Mouse (Mus musculus) intestine, embryonic 14.5 days (tissue): ENCODE results near the gene Shcbp1. TPM values are rescaled to one million over a fixed set of nuclear protein-coding genes. Genes with fewer than 3 reads are reported as not detected.
A peak's percentile ranks its signal among the peaks of the same experiment; 100 is the strongest.

Experiments
- ATAC-seq: fragments of 200-750 bp; cut with Nextera tagmentation; replicated peaks from 2 replicates; pipeline ENCODE4 v1.8.0; 2017; ENCODE audit warnings: low read depth, moderate number of reproducible peaks, moderate TSS enrichment, moderate library complexity; ENCODE audit not compliant: low FRiP score, low TSS enrichment
- DNase-seq: peaks from one replicate; pipeline ENCODE4 v3.0.0-alpha.2; 2018; ENCODE audit warnings: low spot score
- H3K27ac ChIP-seq: fragments of 300-500 bp; sonication (generic); 2 replicates; pipeline ENCODE4 v1.5.1; 2014; ENCODE audit warnings: low read depth, mild to moderate bottlenecking, control low read depth
- H3K27me3 ChIP-seq: fragments of 300-500 bp; sonication (generic); replicated peaks from 2 replicates; pipeline ENCODE4 v1.6.1; 2014; ENCODE audit warnings: low read length, control low read depth; ENCODE audit not compliant: control insufficient read depth, insufficient read depth
- H3K36me3 ChIP-seq: fragments of 300-500 bp; sonication (generic); 2 replicates; pipeline ENCODE4 v1.6.1; 2014; ENCODE audit warnings: low read length, control low read depth; ENCODE audit not compliant: control insufficient read depth, insufficient read depth
- H3K4me1 ChIP-seq: fragments of 300-500 bp; sonication (generic); replicated peaks from 2 replicates; pipeline ENCODE4 v1.6.1; 2014; ENCODE audit warnings: low read length, control low read depth, mixed read lengths; ENCODE audit not compliant: control insufficient read depth, insufficient read depth
- H3K4me2 ChIP-seq: fragments of 300-500 bp; sonication (generic); 2 replicates; pipeline ENCODE4 v1.6.1; 2014; ENCODE audit warnings: low read length
- H3K4me3 ChIP-seq: fragments of 300-500 bp; sonication (generic); 2 replicates; pipeline ENCODE4 v1.5.1; 2014; ENCODE audit warnings: low read depth, low read length, control low read depth, mixed read lengths
- H3K9ac ChIP-seq: fragments of 300-500 bp; sonication (generic); 2 replicates; pipeline ENCODE4 v1.6.1; 2014; ENCODE audit warnings: mild to moderate bottlenecking, low read length
- H3K9me3 ChIP-seq: fragments of 300-500 bp; sonication (generic); 2 replicates; pipeline ENCODE4 v1.6.1; 2016; ENCODE audit warnings: low read length, control low read depth; ENCODE audit not compliant: control insufficient read depth
- WGBS: fragments of 180-500 bp; shearing (Covaris S2); extraction: QIAGEN DNeasy Blood & Tissue Kit; methylation state at CpG from one replicate; pipeline ENCODE4 v1.1.7; 2014; 5-methylcytosine and 5-hydroxymethylcytosine counted together
- polyA plus RNA-seq: library from polyadenylated mRNA; unstranded; fragments of >200 nt; fragmentation: Nextera tagmentation; extraction: Ambion mirVana; gene quantifications from 2 replicates; pipeline ENCODE4 v1.2.1, GENCODE M21; 2014

The Shcbp1 gene
- 66.2 and 74.2 TPM in 2 replicates for polyA plus RNA-seq

DNA sequence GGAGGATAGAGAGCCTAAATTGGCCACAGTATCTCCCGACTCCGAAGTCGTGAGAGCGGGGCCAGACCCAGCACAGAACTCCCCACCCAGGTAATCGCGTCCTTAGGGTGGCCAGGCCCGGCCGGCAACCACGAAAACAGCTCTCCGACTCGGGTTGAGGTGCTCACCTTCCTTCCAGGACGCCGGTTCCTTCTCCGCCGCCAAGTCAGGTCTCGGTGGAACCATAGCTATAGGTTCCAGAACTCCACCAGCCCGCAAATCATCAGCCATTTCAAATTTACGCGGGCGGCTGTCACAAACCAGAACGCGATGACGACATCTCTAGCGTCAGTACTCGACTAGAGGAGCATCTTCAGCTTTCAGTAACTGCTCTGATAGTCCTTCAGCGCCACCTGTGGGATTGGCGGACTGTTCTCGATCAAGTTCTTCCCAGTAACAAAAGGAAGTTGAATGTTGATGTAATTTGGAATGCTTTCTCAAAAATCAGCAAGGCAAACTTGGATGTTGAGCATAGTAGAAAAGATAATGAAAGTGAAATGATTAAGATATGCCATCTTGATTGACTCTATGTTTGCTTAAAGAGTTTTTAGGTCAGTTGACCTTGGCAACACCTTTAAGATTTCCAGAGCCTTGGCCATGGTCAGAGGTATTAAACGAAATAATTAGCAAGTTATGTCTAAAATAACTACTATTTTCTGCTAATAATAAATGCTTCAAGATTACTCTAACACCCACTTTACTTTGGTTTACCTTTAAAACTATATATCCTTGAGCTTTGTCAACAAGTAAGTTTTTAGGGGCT, at the start of gene Shcbp1:
Gene Shcbp1 (minus strand): TSS at position 314 of the 802 bp plus-strand sequence.
- no peaks in the 10 kb centered on the region for H3K27me3 ChIP-seq
- no peak within 1 kb of the TSS for H3K27ac ChIP-seq
- H3K9ac ChIP-seq, result peak within 1 kb of the TSS; percentile 70
- peak; percentile 90 for ATAC-seq
- H3K4me3 ChIP-seq, result peak within 1 kb of the TSS; percentile 81
- peaks cover 4% of the 10 kb centered on the region; the same call in 1 of the 2 replicates for H3K36me3 ChIP-seq
- H3K4me2 ChIP-seq, result peak within 1 kb of the TSS; percentile 64
- no peaks in the 10 kb centered on the region for H3K9me3 ChIP-seq
- peaks cover 9% of the 10 kb centered on the region; the same call in 1 of the 2 replicates for H3K4me1 ChIP-seq
- peak; percentile 96 for DNase-seq
- 7% methylated on average over 29 of the region's 29 CpGs for WGBS

- DNase-seq, result no peak
- no peak for ATAC-seq
These were observed 29.5 kb upstream of the Shcbp1 start for GRCm38 (mm10) chr8:4808831-4809230.

DNA sequence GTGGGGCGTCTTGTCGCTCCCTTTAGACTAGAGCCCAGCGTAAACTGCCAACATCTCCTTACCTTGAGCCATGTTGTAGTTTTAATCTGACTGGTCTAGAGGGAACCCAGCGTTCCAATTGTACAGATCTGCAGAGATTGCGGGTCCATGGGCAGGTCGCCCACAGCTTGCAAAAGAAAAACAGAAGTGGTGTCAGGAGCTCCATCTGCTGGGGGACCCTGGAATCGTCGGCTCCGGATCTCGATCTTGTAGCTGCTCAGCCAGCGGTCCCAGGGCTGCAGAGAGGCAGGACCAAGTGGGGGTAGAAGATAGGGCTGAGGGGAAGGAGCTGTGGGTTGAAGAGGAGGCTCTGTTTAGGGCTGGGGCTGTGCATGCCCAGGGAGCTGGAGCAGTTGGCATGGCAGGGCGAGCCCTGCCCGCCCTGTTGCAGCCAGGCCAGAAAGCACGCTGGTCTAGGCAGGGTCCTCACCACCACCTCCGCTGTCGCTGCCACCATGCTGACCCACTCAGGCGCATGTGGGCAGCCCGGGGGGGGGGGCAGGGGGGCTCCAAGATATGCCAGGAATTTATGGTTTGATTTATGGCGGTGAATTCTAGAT, 21.3 kb upstream of the Shcbp1 start:
- Histone ChIP-seq H3K4me2 (no peak overlapping the region), H3K27ac (no peak overlapping the region), H3K36me3 (no peaks in the 10 kb centered on the region), H3K9me3 (no peaks in the 10 kb centered on the region), H3K4me1 (no peaks in the 10 kb centered on the region), H3K27me3 (no peaks in the 10 kb centered on the region), H3K4me3 (no peak overlapping the region), H3K9ac (no peak overlapping the region)
- ATAC-seq (0 out of 2 replicates have a peak, but pooled peaks have one; percentile 23), DNase-seq (peak; percentile 83)
- WGBS, result 55% methylated on average over 19 of the region's 19 CpGs

More at GRCm38 (mm10) chr8:4808831-4809230, 29.5 kb upstream of the Shcbp1 start:
- no peaks in the 10 kb centered on the region for H3K9me3 ChIP-seq
- no peaks in the 10 kb centered on the region for H3K4me1 ChIP-seq
- no peak overlapping the region for H3K4me3 ChIP-seq
- no peak overlapping the region for H3K27ac ChIP-seq
- no peaks in the 10 kb centered on the region for H3K36me3 ChIP-seq
- H3K9ac ChIP-seq, result no peak overlapping the region
- no peaks in the 10 kb centered on the region for H3K27me3 ChIP-seq
- no peak overlapping the region for H3K4me2 ChIP-seq
- 87% methylated on average over 4 of the region's 4 CpGs for WGBS

DNA sequence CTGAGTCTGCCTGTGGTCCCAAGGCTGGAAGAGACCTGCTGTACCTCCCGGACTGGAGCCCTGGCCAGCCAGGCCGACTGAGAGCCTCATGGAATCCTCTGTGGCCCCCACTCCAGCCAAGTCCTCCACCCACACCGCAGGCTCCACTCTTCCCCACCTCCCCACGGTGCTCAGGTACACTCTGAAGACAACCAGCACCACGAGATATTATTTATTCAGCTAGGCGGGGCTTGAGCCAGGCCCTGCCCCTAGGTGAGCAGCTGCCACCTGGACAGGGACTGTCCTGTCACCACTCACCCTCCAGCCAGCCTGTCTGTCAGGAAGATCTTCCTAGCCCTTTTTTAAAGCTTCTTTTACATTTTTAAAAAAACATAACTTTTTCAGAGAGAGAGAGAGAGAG, 1.1 kb downstream of the Shcbp1 start:
- no peak for DNase-seq
- H3K4me3 ChIP-seq, result peak overlapping the region; percentile 81
- peaks cover 9% of the 10 kb centered on the region; the same call in 1 of the 2 replicates for H3K4me1 ChIP-seq
- no peaks in the 10 kb centered on the region for H3K9me3 ChIP-seq
- H3K27ac ChIP-seq, result no peak overlapping the region
- WGBS, result 68% methylated on average over 6 of the region's 6 CpGs
- peaks cover 4% of the 10 kb centered on the region; the same call in 1 of the 2 replicates for H3K36me3 ChIP-seq
- peak overlapping the region; percentile 64 for H3K4me2 ChIP-seq
- no peaks in the 10 kb centered on the region for H3K27me3 ChIP-seq
- no peak overlapping the region for H3K9ac ChIP-seq
- ATAC-seq, result peak; percentile 41; the same call in 1 of the 2 replicates

- DNase-seq (no peak), ATAC-seq (no peak)
- Histone ChIP-seq H3K27me3 (no peaks in the 10 kb centered on the region), H3K9ac (no peak overlapping the region), H3K27ac (no peak overlapping the region), H3K4me2 (no peak overlapping the region), H3K9me3 (no peaks in the 10 kb centered on the region), H3K4me3 (no peak overlapping the region), H3K4me1 (no peaks in the 10 kb centered on the region), H3K36me3 (peaks cover 3% of the 10 kb centered on the region; the same call in 1 of the 2 replicates)
- WGBS, result 87% methylated on average over 4 of the region's 4 CpGs
These were observed 14.6 kb downstream of the Shcbp1 start for GRCm38 (mm10) chr8:4764751-4765150.

DNA sequence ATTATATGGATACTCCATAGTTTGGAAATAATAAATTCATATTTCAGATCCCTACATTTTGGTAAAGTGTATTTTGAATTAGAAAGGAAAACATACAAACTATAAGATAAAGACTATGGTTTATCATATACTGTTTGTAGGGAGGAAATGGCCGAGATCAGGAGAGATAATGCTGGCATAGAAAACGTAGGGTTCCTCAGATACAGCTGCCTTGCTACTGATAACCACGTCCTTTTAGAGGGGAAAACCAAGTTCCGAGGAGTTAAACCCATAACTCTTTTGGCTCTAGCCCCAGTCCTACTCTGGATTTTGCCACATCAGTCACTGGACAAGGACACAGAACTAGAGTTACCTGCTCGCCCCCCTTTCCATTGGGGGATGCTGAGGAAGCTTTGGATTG, 26.3 kb downstream of the Shcbp1 start:
- H3K4me3 ChIP-seq, result no peak overlapping the region
- 87% methylated on average over 5 of the region's 5 CpGs for WGBS
- H3K9ac ChIP-seq, result no peak overlapping the region
- H3K9me3 ChIP-seq, result no peaks in the 10 kb centered on the region
- ATAC-seq (no peak), DNase-seq (no peak)
- no peaks in the 10 kb centered on the region for H3K27me3 ChIP-seq
- H3K4me2 ChIP-seq, result no peak overlapping the region
- H3K4me1 ChIP-seq, result no peaks in the 10 kb centered on the region
- H3K27ac ChIP-seq, result no peak overlapping the region
- H3K36me3 ChIP-seq, result peaks cover 12% of the 10 kb centered on the region; the same call in 1 of the 2 replicates

- 69% methylated on average over 1 of the region's 1 CpGs for WGBS
- ATAC-seq (no peak), DNase-seq (no peak)
- Histone ChIP-seq H3K9ac (no peak overlapping the region), H3K9me3 (no peaks in the 10 kb centered on the region), H3K27me3 (no peaks in the 10 kb centered on the region), H3K36me3 (peaks cover 5% of the 10 kb centered on the region; the same call in 1 of the 2 replicates), H3K27ac (no peak overlapping the region), H3K4me1 (no peaks in the 10 kb centered on the region), H3K4me3 (no peak overlapping the region), H3K4me2 (no peak overlapping the region)
These were observed 48.4 kb downstream of the Shcbp1 start for GRCm38 (mm10) chr8:4730942-4731341.

- Histone ChIP-seq H3K9ac (no peak overlapping the region), H3K4me1 (no peaks in the 10 kb centered on the region), H3K27ac (no peak overlapping the region), H3K4me3 (no peak overlapping the region), H3K27me3 (no peaks in the 10 kb centered on the region), H3K4me2 (no peak overlapping the region), H3K36me3 (no peaks in the 10 kb centered on the region), H3K9me3 (no peaks in the 10 kb centered on the region)
- no peak for DNase-seq
- ATAC-seq, result no peak
- 62% methylated on average over 2 of the region's 2 CpGs for WGBS
These were observed 63.8 kb downstream of the Shcbp1 start for GRCm38 (mm10) chr8:4715546-4715945.
